Mouse (Mus musculus) megakaryocyte, embryonic 14.5 days (primary cell): ENCODE measurements around the gene Dnmt3c. TPM values are rescaled to one million over a fixed set of nuclear protein-coding genes. Genes with fewer than 3 reads are reported as not detected.
A peak's percentile ranks its signal among the peaks of the same experiment; 100 is the strongest.

ENCODE experiments used
- H3K27me3 ChIP-seq: replicated peaks from 2 replicates; pipeline ENCODE3; 2012; ENCODE audit warnings: inconsistent platforms
- H3K36me3 ChIP-seq: replicated peaks from 2 replicates; pipeline ENCODE3; 2012; ENCODE audit warnings: low read length, inconsistent platforms, mixed read lengths
- H3K4me1 ChIP-seq: 2 replicates; pipeline ENCODE4 v1.6.1; 2012; ENCODE audit warnings: inconsistent platforms
- H3K4me3 ChIP-seq: replicated peaks from 2 replicates; pipeline ENCODE3; 2012; ENCODE audit warnings: moderate library complexity, mild to moderate bottlenecking, inconsistent platforms
- H3K9me3 ChIP-seq: 2 replicates; pipeline ENCODE4 v1.6.1; 2012; ENCODE audit warnings: inconsistent platforms
- FLI1 ChIP-seq: IDR thresholded peaks from 2 replicates; pipeline ENCODE4 v1.6.1; 2012; ENCODE audit warnings: low read length, inconsistent platforms, mixed read lengths
- GATA1 ChIP-seq: IDR thresholded peaks from 3 replicates; pipeline ENCODE4 v1.6.1; 2012; ENCODE audit warnings: mixed read lengths, low read length, inconsistent platforms, borderline replicate concordance
- polyA plus RNA-seq: library from polyadenylated mRNA; stranded (reverse); fragments of >175 nt; gene quantifications from 2 replicates; pipeline ENCODE4 v1.2.3, GENCODE M21; 2012; ENCODE audit warnings: low replicate concordance; ENCODE audit not compliant: insufficient read depth

Gene Dnmt3c
- polyA plus RNA-seq, 1 experiment = 0.18 TPM

DNA sequence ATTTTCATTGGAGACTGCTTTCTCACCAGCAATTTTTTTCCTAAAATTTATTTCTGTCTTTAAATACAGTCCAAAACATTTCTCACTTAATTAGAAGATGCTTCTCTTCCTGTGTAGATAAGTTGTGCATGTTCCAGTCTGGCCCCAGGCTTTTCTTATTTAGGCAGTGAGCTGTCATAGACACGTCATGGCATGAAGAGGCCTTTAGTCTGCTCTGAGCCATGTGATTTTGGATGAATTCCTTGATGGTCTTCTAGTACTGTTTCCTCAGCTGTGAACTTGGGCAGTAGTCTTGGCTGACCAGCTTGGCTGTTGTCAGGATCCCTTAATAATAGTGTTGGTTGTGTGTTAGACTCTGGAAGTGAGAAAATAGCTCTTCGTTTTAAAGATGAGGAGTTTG lies 53.9 kb downstream of the Dnmt3c start:
- TF ChIP-seq FLI1 = no peak
- no peaks in the 10 kb centered on the region for H3K9me3 ChIP-seq
- H3K4me1 ChIP-seq = peaks cover 77% of the 10 kb centered on the region
- H3K4me3 ChIP-seq = no peak overlapping the region
- H3K27me3 ChIP-seq = no peaks in the 10 kb centered on the region
- peaks cover 81% of the 10 kb centered on the region for H3K36me3 ChIP-seq

DNA sequence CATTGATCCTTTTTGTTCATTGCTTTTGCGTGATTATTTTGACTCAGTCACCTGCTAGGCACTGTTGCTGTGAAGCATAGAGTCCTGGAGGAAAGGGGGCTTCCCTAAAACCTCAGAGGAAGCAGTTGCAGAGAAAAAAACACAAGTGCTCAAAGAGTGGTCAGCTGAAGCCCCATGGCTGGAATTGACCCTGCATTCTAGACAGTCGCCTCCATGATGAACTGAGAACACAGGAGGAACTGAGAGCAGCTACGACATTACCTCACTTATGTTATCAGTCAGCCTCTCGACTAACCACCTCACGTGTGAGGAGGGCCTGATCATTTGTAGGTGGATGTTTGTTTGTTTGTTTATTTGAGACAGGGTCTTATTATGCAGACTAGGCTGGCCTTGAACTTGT lies 65.7 kb downstream of the Dnmt3c start:
- H3K36me3 ChIP-seq = peaks cover 100% of the 10 kb centered on the region
- H3K4me3 ChIP-seq = no peak overlapping the region
- H3K27me3 ChIP-seq = no peaks in the 10 kb centered on the region
- no peak for TF ChIP-seq GATA1
- no peak for TF ChIP-seq FLI1
- H3K9me3 ChIP-seq = no peaks in the 10 kb centered on the region
- H3K4me1 ChIP-seq = peaks cover 29% of the 10 kb centered on the region

DNA sequence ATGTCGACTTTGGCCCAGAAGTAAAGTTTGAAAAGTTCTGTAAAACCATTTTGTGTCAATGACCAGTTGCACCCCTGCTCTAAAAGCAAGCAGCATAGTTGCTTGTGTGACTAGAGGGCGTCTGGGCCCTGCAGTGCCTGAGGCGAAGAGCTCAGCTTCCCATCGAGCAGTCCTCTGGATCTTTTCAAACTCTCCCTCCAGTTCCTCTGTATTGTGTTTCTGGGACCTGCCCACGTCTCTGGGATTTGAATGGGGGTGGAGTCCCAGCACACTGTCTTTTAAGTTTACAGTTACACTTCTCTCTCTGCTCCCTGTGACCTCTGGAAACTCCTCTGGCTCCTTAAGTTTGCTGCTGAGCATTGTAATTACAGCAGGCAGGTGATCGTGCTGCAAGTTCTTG lies 71.0 kb downstream of the Dnmt3c start:
- Histone ChIP-seq H3K27me3 (no peaks in the 10 kb centered on the region), H3K9me3 (no peaks in the 10 kb centered on the region), H3K36me3 (peaks cover 96% of the 10 kb centered on the region), H3K4me1 (peaks cover under 1% of the 10 kb centered on the region; the same call in 1 of the 2 replicates), H3K4me3 (no peak overlapping the region)
- TF ChIP-seq GATA1 = no peak
- TF ChIP-seq FLI1 = no peak

DNA sequence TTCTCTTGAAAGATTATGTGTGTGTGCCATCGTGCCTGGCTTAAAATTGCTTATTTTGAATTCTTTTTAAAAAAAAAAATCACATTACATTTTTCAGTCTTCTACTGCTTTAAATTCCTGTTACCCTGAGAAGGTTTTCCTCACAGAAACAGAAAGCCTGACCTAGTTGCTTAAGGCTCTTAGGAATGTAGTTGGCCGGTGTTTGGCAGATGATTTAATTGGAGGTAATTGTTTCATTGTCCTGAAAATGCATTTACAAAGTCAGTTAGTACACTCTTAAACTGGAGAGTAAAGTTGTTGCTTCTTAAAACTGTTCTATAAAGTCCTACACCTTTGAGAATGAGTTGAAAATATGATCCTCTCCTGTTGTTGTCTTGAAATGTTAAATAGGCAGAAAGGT lies 72.4 kb downstream of the Dnmt3c start:
- H3K36me3 ChIP-seq = peaks cover 96% of the 10 kb centered on the region
- no peaks in the 10 kb centered on the region for H3K27me3 ChIP-seq
- H3K4me1 ChIP-seq = peaks cover 7% of the 10 kb centered on the region
- TF ChIP-seq GATA1 (no peak), FLI1 (no peak)
- H3K9me3 ChIP-seq = no peaks in the 10 kb centered on the region
- no peak overlapping the region for H3K4me3 ChIP-seq

DNA sequence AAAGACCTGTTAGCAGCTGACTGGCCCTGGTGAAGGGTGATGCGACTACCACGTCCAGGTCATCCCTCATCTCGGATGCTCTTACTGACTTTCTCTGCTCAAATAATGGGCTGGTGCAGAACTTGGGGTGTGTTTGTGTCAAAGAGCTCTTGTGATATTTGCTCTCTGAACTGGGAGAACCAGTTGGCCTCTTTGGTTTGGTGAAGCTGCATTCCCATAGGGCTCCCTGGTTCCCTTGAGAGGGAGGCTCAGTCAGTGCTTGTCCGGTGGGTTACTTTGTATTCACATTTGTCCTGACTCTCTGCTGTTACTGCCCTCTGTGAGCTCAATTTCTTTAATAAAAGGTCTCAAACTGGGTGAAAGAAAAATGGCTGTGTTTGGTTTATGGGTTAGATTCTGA lies 76.5 kb downstream of the Dnmt3c start:
- TF ChIP-seq FLI1 = no peak
- TF ChIP-seq GATA1 = no peak
- Histone ChIP-seq H3K4me3 (no peak overlapping the region), H3K4me1 (peaks cover 7% of the 10 kb centered on the region), H3K36me3 (peaks cover 91% of the 10 kb centered on the region), H3K9me3 (no peaks in the 10 kb centered on the region), H3K27me3 (no peaks in the 10 kb centered on the region)

DNA sequence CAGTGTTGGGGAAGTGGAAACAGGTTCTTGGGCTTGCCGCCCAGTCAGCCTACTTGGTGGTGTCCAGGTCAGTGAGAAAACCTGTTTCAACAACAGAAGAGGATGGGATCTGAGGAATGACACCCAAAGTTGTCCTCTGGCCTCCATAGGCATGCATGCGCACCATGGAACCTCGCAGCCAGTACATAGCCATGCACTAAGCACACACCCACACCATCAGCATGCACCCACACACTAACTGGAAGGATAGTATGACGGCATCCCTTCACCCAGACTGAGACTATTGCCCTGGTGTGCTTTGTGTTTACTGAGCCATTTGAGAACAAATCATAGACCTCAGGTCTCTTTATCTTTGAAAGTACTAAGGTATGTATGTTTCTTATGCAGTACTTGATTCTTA lies 79.0 kb downstream of the Dnmt3c start:
- TF ChIP-seq GATA1 (no peak), FLI1 (no peak)
- H3K9me3 ChIP-seq = no peaks in the 10 kb centered on the region
- peaks cover 67% of the 10 kb centered on the region for H3K36me3 ChIP-seq
- H3K4me1 ChIP-seq = peaks cover 25% of the 10 kb centered on the region
- no peaks in the 10 kb centered on the region for H3K27me3 ChIP-seq
- peak overlapping the region; percentile 14 for H3K4me3 ChIP-seq

DNA sequence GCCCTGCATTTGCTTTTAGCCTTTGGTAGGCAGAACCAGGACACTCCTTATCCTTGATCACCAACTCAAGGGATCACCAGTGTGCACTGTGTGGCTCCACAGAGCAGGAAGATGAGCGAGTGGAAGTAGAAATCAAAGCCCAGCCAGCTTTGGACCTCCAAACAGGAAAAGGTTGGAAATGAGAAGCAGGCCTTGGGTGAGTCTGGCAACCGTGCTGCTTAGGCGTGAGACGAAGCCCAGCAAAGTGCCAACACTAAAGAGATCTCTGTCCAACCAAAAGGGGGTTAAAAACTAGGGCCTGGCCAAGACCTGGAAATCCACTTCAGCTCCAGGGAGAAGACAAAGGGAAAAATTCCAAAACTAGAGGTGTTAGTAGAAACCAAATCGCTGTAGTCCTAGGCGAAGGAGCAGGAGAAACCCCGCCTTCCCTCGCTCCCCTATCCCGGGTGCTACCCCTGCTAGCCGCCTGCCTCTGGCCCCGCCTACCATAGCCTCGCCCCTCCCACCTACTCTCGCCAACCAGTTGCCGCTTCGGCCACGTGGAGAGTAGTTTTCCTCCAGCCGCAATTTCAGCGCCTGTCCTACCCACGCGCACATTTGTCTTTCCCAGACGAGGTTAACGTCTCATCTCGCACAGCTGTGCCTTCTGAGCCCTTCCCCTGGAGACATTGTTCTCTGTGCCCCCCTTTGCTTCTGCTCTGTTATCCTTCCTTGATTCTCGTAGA lies 82.3 kb downstream of the Dnmt3c start:
- no peaks in the 10 kb centered on the region for H3K9me3 ChIP-seq
- H3K4me1 ChIP-seq = peaks cover 21% of the 10 kb centered on the region
- H3K4me3 ChIP-seq = peak overlapping the region; percentile 88
- H3K36me3 ChIP-seq = peaks cover 34% of the 10 kb centered on the region
- H3K27me3 ChIP-seq = peaks cover 2% of the 10 kb centered on the region
- no peak for TF ChIP-seq FLI1
- TF ChIP-seq GATA1 = no peak

Other genes with a start within 250 kb of the Dnmt3c start
- 0.54 TPM in 1 of 2 replicates, not detected in the other for gene 4930404H24Rik, start 203.9 kb upstream of the Dnmt3c start, polyA plus RNA-seq
- 10.6 and 40.8 TPM in 2 replicates for gene Nol4l, start 166.7 kb upstream of the Dnmt3c start, polyA plus RNA-seq
- gene Commd7, start 63.9 kb upstream of the Dnmt3c start, polyA plus RNA-seq = 17.9 and 24.1 TPM in 2 replicates
- 20.5 and 26.4 TPM in 2 replicates for gene Dnmt3b, start 47.2 kb upstream of the Dnmt3c start, polyA plus RNA-seq
- gene Mapre1, start 44.6 kb downstream of the Dnmt3c start, polyA plus RNA-seq = 4.1 TPM in 1 of 2 replicates, not detected in the other
- gene Efcab8, start 83.3 kb downstream of the Dnmt3c start, polyA plus RNA-seq = 1.1 TPM in 1 of 2 replicates, not detected in the other
- gene Sun5, start 174.4 kb downstream of the Dnmt3c start, polyA plus RNA-seq = not detected in 2 replicates
- gene Bpifb2, start 178.4 kb downstream of the Dnmt3c start, polyA plus RNA-seq = 0.37 TPM in 1 of 2 replicates, not detected in the other
- gene Bpifb6, start 203.7 kb downstream of the Dnmt3c start, polyA plus RNA-seq = not detected in 2 replicates
- not detected in 2 replicates for gene Bpifb3, start 221.6 kb downstream of the Dnmt3c start, polyA plus RNA-seq
- gene Bpifb4, start 241.6 kb downstream of the Dnmt3c start, polyA plus RNA-seq = not detected in 2 replicates